8 mouse cellular contexts compared by ENCODE assay signal in the genomic region with DNA sequence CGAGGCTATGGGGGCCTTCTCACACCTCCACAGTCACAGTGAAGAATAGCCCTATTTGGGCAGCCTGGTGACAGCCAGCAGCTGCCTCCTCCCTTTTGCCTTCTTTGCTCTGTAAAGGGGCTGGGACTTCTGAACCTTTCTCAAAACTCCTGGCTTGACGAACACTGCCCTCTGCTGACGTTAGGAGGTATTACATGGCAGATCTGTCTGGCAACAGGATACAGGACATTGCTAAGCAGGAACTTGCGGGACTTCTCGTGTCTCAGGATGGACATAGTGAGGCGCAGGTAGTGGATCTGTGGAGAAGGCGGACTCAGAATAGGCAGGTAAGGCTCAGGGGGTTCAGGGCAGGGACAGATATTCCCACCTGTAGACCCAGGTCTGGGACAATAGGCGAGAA. TPM values are rescaled to one million over a fixed set of nuclear protein-coding genes. Genes with fewer than 3 reads are reported as not detected.
DNase-seq lines count a peak whose midpoint lies in the region; ATAC-seq and TF ChIP-seq lines count a peak whose summit lies in the region.

No protein-coding gene starts in this region.

- ATAC-seq in kidney, embryonic 15.5 days (replicated peaks; ENCODE audit: low FRiP score), result no peak; the same call in 1 of the 2 replicates
- ATAC-seq in kidney, embryonic 14.5 days (ENCODE audit: low FRiP score, low TSS enrichment), result peak; percentile 34; the same call in 1 of the 2 replicates

- H3K27me3 ChIP-seq in kidney, embryonic 15.5 days, result no peaks in the 10 kb centered on the region
- H3K27me3 ChIP-seq in heart, adult 2 months (ENCODE audit: control insufficient read depth, insufficient read depth, low read length), result no peaks in the 10 kb centered on the region
- H3K27me3 ChIP-seq in kidney, embryonic 14.5 days (ENCODE audit: control insufficient read depth, insufficient read depth, low read length), result no peaks in the 10 kb centered on the region

- peak; percentile 80; the same call in 1 of the 2 replicates for TF ChIP-seq EP300 in heart, adult 2 months (IDR thresholded peaks at IDR 0.05; ENCODE audit: insufficient read depth, low read depth, low read length)

- peaks cover 57% of the 10 kb centered on the region for H3K36me3 ChIP-seq in kidney, embryonic 15.5 days
- H3K36me3 ChIP-seq in heart, adult 2 months (ENCODE audit: control insufficient read depth, insufficient read depth, low read length), result no peaks in the 10 kb centered on the region
- peaks cover 49% of the 10 kb centered on the region for H3K36me3 ChIP-seq in kidney, embryonic 14.5 days (ENCODE audit: control insufficient read depth, insufficient read depth, low read length)

- no peaks in the 10 kb centered on the region for H3K9me3 ChIP-seq in kidney, embryonic 15.5 days (replicated peaks)
- no peaks in the 10 kb centered on the region for H3K9me3 ChIP-seq in kidney, embryonic 14.5 days (ENCODE audit: control insufficient read depth, low read length)

- H3K4me3 ChIP-seq in kidney, embryonic 15.5 days (replicated peaks), result no peak overlapping the region
- H3K4me3 ChIP-seq in heart, adult 2 months, result no peak overlapping the region
- H3K4me3 ChIP-seq in kidney, embryonic 14.5 days (ENCODE audit: low read length), result no peak overlapping the region

- H3K79me2 ChIP-seq in heart, adult 2 months (replicated peaks; ENCODE audit: control insufficient read depth, insufficient read depth, low read length), result no peaks in the 10 kb centered on the region

- 20% methylated on average over 8 of the region's 8 CpGs for WGBS in kidney, embryonic 15.5 days
- 18% methylated on average over 8 of the region's 8 CpGs for WGBS in heart, adult 2 months
- 16% methylated on average over 8 of the region's 8 CpGs for WGBS in kidney, embryonic 14.5 days

- H3K9ac ChIP-seq in kidney, embryonic 15.5 days, result no peak overlapping the region
- H3K9ac ChIP-seq in heart, adult 2 months (ENCODE audit: low read depth, low read length), result no peak overlapping the region
- no peak overlapping the region for H3K9ac ChIP-seq in kidney, embryonic 14.5 days (ENCODE audit: low read depth, low read length)

- peak; percentile 73 for DNase-seq in kidney, adult 11 months
- DNase-seq in embryo, embryonic 9.5 days (ENCODE audit: extremely low spot score), result peak; percentile 83
- DNase-seq in heart, adult 2 months, result peak; percentile 82 to 85
- DNase-seq in liver, result peak; percentile 88
- peak; percentile 58 to 72 for DNase-seq in monocyte, adult 2 months (ENCODE audit: low read depth in 1 of 2, low spot score in 2 of 2)
- DNase-seq in spleen, postnatal 14 days (ENCODE audit: low spot score in 2 of 2), result peak; percentile 64 to 80

- H3K4me1 ChIP-seq in kidney, embryonic 15.5 days, result no peaks in the 10 kb centered on the region
- H3K4me1 ChIP-seq in heart, adult 2 months (ENCODE audit: control insufficient read depth, insufficient read depth, low read length), result peaks cover 1% of the 10 kb centered on the region
- no peaks in the 10 kb centered on the region for H3K4me1 ChIP-seq in kidney, embryonic 14.5 days (ENCODE audit: control insufficient read depth, insufficient read depth, low read length)

- no peak overlapping the region for H3K27ac ChIP-seq in kidney, embryonic 15.5 days
- H3K27ac ChIP-seq in heart, adult 2 months, result no peak overlapping the region
- no peak overlapping the region for H3K27ac ChIP-seq in kidney, embryonic 14.5 days (ENCODE audit: low read depth, low read length)

- intact Hi-C loops in heart, adult 2 months (cut with DNase I), result loop anchor here (1.0 to 10.0 kb wide), 3 partner anchors 105 to 293 kb away; a partner anchor contains a TSS

- no peak; the same call in none of the 2 replicates for TF ChIP-seq CTCF in heart, adult 2 months (IDR thresholded peaks at IDR 0.05)

- H3K4me2 ChIP-seq in kidney, embryonic 15.5 days, result no peak overlapping the region
- no peak overlapping the region for H3K4me2 ChIP-seq in kidney, embryonic 14.5 days (replicated peaks; ENCODE audit: low read depth, low read length)

- TF ChIP-seq POLR2A in heart, adult 2 months (IDR thresholded peaks at IDR 0.05; ENCODE audit: insufficient read depth, low read depth, low read length), result no peak

RNA-seq across cellular contexts. Expression of a gene that starts 12.3 kb away (rescaled TPM):
- polyA plus RNA-seq in kidney, embryonic 15.5 days (2015; fragmentation: Nextera tagmentation; extraction: Ambion mirVana), result 0.45 and 0.55 TPM in 2 replicates
- not detected for total RNA-seq in heart, adult 2 months (2021)
- polyA plus RNA-seq in heart, adult 2 months (2012; rRNA removed), result 0.59 TPM in 1 of 2 replicates, not detected in the other
- not detected in 2 replicates for polyA plus RNA-seq in kidney, embryonic 14.5 days (2014; fragmentation: Nextera tagmentation; extraction: Ambion mirVana)

RNA-seq across cellular contexts. Expression of a gene that starts 14.9 kb away (rescaled TPM):
- 2.2 and 2.7 TPM in 2 replicates for polyA plus RNA-seq in kidney, embryonic 15.5 days (2015; fragmentation: Nextera tagmentation; extraction: Ambion mirVana)
- total RNA-seq in heart, adult 2 months (2021), result 1 to 10 TPM; 1.5 to 2.0 TPM
- 3.1 and 5.1 TPM in 2 replicates for polyA plus RNA-seq in heart, adult 2 months (2012; rRNA removed)
- polyA plus RNA-seq in kidney, embryonic 14.5 days (2014; fragmentation: Nextera tagmentation; extraction: Ambion mirVana), result 1.6 and 2.1 TPM in 2 replicates

RNA-seq across cellular contexts. Expression of a gene that starts 15.2 kb away (rescaled TPM):
- 25.2 and 33.4 TPM in 2 replicates for polyA plus RNA-seq in kidney, embryonic 15.5 days (2015; fragmentation: Nextera tagmentation; extraction: Ambion mirVana)
- 10 to 100 TPM; 79.3 to 86.7 TPM for total RNA-seq in heart, adult 2 months (2021)
- 114 and 126 TPM in 2 replicates for polyA plus RNA-seq in heart, adult 2 months (2012; rRNA removed)
- 20.0 and 30.9 TPM in 2 replicates for polyA plus RNA-seq in kidney, embryonic 14.5 days (2014; fragmentation: Nextera tagmentation; extraction: Ambion mirVana)

RNA-seq across cellular contexts. Expression of a gene that starts 18.9 kb away (rescaled TPM):
- polyA plus RNA-seq in kidney, embryonic 15.5 days (2015; fragmentation: Nextera tagmentation; extraction: Ambion mirVana), result 25.9 and 30.3 TPM in 2 replicates
- 10 to 100 TPM; 10.1 to 10.2 TPM for total RNA-seq in heart, adult 2 months (2021)
- 9.6 and 11.2 TPM in 2 replicates for polyA plus RNA-seq in heart, adult 2 months (2012; rRNA removed)
- polyA plus RNA-seq in kidney, embryonic 14.5 days (2014; fragmentation: Nextera tagmentation; extraction: Ambion mirVana), result 19.8 and 20.8 TPM in 2 replicates

RNA-seq across cellular contexts. Expression of a gene that starts 26.5 kb away (rescaled TPM):
- polyA plus RNA-seq in kidney, embryonic 15.5 days (2015; fragmentation: Nextera tagmentation; extraction: Ambion mirVana), result 67.7 and 76.6 TPM in 2 replicates
- total RNA-seq in heart, adult 2 months (2021), result 10 to 100 TPM; 37.6 to 39.3 TPM
- polyA plus RNA-seq in heart, adult 2 months (2012; rRNA removed), result 58.0 and 92.7 TPM in 2 replicates
- polyA plus RNA-seq in kidney, embryonic 14.5 days (2014; fragmentation: Nextera tagmentation; extraction: Ambion mirVana), result 55.2 and 57.8 TPM in 2 replicates
